Mouse (Mus musculus) layer of hippocampus, adult 9-10 months (tissue): ENCODE results near the gene Rbm20.

Source experiments
- DNase-seq: peaks from one replicate; pipeline ENCODE4 v3.0.0; 2022; ENCODE audit warnings: low spot score

Gene Rbm20

GRCm38 (mm10) chr19:53851352-53851751, 174.2 kb downstream of the Rbm20 start:
- no peak for DNase-seq

- no peak for DNase-seq
Measured at GRCm38 (mm10) chr19:53851826-53852698, 175.0 kb downstream of the Rbm20 start.

- peak; percentile 67 for DNase-seq
Measured at GRCm38 (mm10) chr19:53852699-53853451, 175.8 kb downstream of the Rbm20 start.

GRCm38 (mm10) chr19:53854978-53855377, 177.9 kb downstream of the Rbm20 start:
- no peak for DNase-seq

- DNase-seq, result no peak
Measured at GRCm38 (mm10) chr19:53855781-53856180, 178.7 kb downstream of the Rbm20 start.

GRCm38 (mm10) chr19:53856794-53857193, 179.7 kb downstream of the Rbm20 start:
- no peak for DNase-seq

- DNase-seq, result no peak
Measured at GRCm38 (mm10) chr19:53857962-53858361, 180.9 kb downstream of the Rbm20 start.

GRCm38 (mm10) chr19:53859149-53859548, 182.0 kb downstream of the Rbm20 start:
- DNase-seq, result no peak

- no peak for DNase-seq
Measured at GRCm38 (mm10) chr19:53859593-53859992, 182.5 kb downstream of the Rbm20 start.

- no peak for DNase-seq
Measured at GRCm38 (mm10) chr19:53861346-53861745, 184.2 kb downstream of the Rbm20 start.

- no peak for DNase-seq
Measured at GRCm38 (mm10) chr19:53862573-53863246, 185.6 kb downstream of the Rbm20 start.

- DNase-seq, result no peak
Measured at GRCm38 (mm10) chr19:53867238-53867637, 190.1 kb downstream of the Rbm20 start.

GRCm38 (mm10) chr19:53868125-53868524, 191.0 kb downstream of the Rbm20 start:
- no peak for DNase-seq

- no peak for DNase-seq
Measured at GRCm38 (mm10) chr19:53868796-53869195, 191.7 kb downstream of the Rbm20 start.

- no peak for DNase-seq
Measured at GRCm38 (mm10) chr19:53869427-53870385, 192.6 kb downstream of the Rbm20 start.

- no peak for DNase-seq
Measured at GRCm38 (mm10) chr19:53870568-53870967, 193.5 kb downstream of the Rbm20 start.

GRCm38 (mm10) chr19:53871502-53871901, 194.4 kb downstream of the Rbm20 start:
- no peak for DNase-seq

- DNase-seq, result no peak
Measured at GRCm38 (mm10) chr19:53872994-53873713, 196.0 kb downstream of the Rbm20 start.

GRCm38 (mm10) chr19:53875246-53875645, 198.1 kb downstream of the Rbm20 start:
- DNase-seq, result no peak

GRCm38 (mm10) chr19:53877779-53878178, 200.7 kb downstream of the Rbm20 start:
- no peak for DNase-seq

GRCm38 (mm10) chr19:53880460-53880859, 203.4 kb downstream of the Rbm20 start:
- no peak for DNase-seq
